Mouse (Mus musculus): ENCODE measurements around the gene Cfl2. TPM values are rescaled to one million over a fixed set of nuclear protein-coding genes. Genes with fewer than 3 reads are reported as not detected.

Gene Cfl2
- polyA plus RNA-seq, 1 experiment from 2014 or later: 122 TPM

DNA sequence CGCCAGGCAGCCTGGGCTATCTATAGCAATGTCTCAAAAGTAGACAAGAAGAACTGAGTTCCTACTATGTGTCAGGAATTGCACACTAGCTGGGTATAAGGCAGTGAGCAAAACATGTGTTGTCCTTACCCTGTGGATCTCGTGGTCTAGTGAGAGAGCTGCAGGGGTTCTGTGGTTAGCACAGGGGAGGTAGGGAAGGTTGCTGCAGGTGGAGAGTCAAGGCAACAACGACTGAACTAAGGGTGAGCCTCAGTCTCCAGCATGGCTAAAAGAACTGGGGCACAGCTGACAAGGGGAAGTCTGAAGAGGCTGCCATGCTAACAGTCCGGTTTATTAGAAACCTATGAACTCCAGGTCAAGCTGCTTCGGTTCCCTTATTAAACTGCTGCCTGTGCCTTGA, 16.5 kb upstream of the Cfl2 start:
- Histone ChIP-seq H3K4me1 (ENCODE audit: insufficient read depth, low read depth, low read length) (no peaks in the 10 kb centered on the region), H3K27ac (ENCODE audit: low read length) (no peak overlapping the region), H3K4me3 (ENCODE audit: low read depth, low read length) (no peak overlapping the region), H3K9ac (replicated peaks; ENCODE audit: low read depth) (no peak overlapping the region), H3K36me3 (ENCODE audit: insufficient read depth, low read length) (no peaks in the 10 kb centered on the region), H3K4me2 (replicated peaks; ENCODE audit: low read depth, low read length) (no peak overlapping the region), H3K9me3 (ENCODE audit: low read length) (no peaks in the 10 kb centered on the region), H3K27me3 (replicated peaks; ENCODE audit: insufficient read depth, low read length) (no peaks in the 10 kb centered on the region)
- TF ChIP-seq CTCF (IDR thresholded peaks at IDR 0.05) (no peak), EP300 (IDR thresholded peaks at IDR 0.05) (no peak)
- DNase-seq (ENCODE audit: low spot score) (no peak), ATAC-seq (no peak)
- 72% methylated on average over 5 of the region's 5 CpGs for whole genome bisulfite sequencing

DNA sequence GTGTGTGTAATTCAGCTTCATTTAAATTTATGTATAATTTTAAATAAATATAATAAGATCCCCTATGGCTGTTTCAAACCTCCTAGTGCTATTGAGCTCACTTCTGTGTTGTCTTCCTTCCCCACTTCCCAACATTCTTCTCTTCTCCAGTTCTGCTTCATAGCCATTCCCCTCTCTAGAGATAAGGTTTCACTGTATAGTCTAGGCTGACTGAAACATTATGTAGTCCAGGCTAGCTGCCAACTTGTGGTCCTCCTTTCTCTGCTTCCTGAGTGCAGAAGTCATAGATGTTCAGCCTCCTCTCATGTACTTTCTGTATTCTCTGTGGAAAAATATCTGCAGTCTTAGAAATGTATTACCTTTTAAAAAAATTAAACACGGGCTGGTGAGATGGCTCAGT, 15.2 kb upstream of the Cfl2 start:
- H3K27me3 ChIP-seq (replicated peaks; ENCODE audit: insufficient read depth, low read length): no peaks in the 10 kb centered on the region
- ATAC-seq: no peak
- H3K36me3 ChIP-seq (ENCODE audit: insufficient read depth, low read length): no peaks in the 10 kb centered on the region
- no peak overlapping the region for H3K27ac ChIP-seq (ENCODE audit: low read length)
- 91% methylated on average over 1 of the region's 1 CpGs for WGBS
- no peaks in the 10 kb centered on the region for H3K9me3 ChIP-seq (ENCODE audit: low read length)
- no peak overlapping the region for H3K4me2 ChIP-seq (replicated peaks; ENCODE audit: low read depth, low read length)
- no peaks in the 10 kb centered on the region for H3K4me1 ChIP-seq (ENCODE audit: insufficient read depth, low read depth, low read length)
- no peak overlapping the region for H3K4me3 ChIP-seq (ENCODE audit: low read depth, low read length)
- no peak overlapping the region for H3K9ac ChIP-seq (replicated peaks; ENCODE audit: low read depth)
- TF ChIP-seq CTCF (IDR thresholded peaks at IDR 0.05): no peak
- TF ChIP-seq EP300 (IDR thresholded peaks at IDR 0.05): no peak
- no peak for DNase-seq (ENCODE audit: low spot score)

DNA sequence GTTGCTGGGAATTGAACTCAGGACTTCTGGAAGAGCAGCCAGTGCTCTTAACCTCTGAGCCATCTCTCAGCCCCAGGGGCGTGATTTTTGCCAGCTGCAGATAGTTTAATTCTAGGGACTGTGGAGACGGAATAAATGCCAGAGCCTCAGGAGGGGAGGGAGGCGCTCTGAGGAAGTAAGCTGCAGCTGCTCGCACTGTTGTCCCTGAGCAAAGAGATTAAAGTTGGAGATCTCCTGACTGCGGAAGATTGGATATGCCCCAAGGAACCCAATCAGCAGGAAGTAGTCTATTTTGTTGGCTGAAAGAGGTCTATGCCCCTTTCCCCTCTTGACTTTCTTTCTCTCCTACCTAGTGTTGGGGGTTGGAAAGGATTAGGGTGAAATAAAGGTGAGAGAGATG, 14.2 kb upstream of the Cfl2 start:
- Histone ChIP-seq H3K4me3 (ENCODE audit: low read depth, low read length) (no peak overlapping the region), H3K27ac (ENCODE audit: low read length) (no peak overlapping the region), H3K4me2 (replicated peaks; ENCODE audit: low read depth, low read length) (no peak overlapping the region), H3K9ac (replicated peaks; ENCODE audit: low read depth) (no peak overlapping the region), H3K9me3 (ENCODE audit: low read length) (no peaks in the 10 kb centered on the region), H3K4me1 (ENCODE audit: insufficient read depth, low read depth, low read length) (no peaks in the 10 kb centered on the region), H3K27me3 (replicated peaks; ENCODE audit: insufficient read depth, low read length) (no peaks in the 10 kb centered on the region), H3K36me3 (ENCODE audit: insufficient read depth, low read length) (no peaks in the 10 kb centered on the region)
- DNase-seq (ENCODE audit: low spot score) (no peak), ATAC-seq (no peak)
- TF ChIP-seq EP300 (IDR thresholded peaks at IDR 0.05): no peak
- TF ChIP-seq CTCF (IDR thresholded peaks at IDR 0.05): no peak
- WGBS: 39% methylated on average over 5 of the region's 5 CpGs

DNA sequence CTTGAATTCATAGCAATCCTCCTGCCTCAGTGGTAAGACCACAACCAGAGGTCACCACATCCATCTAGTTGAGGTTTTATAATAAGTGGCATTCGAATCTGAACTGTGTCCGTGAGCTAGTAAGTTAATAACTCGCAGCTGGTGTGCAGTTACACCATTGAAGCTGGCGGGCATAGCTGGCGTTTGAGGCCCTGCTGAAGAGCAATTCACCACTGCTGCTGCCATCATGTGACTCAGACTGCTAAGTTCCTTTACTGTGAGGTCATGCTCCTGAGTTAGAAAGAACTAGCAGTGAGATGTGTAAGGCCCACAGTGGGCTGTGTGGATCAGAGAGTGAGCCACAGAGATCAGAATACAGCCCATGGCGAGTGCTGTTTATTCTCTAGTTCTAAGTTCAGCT, 12.0 kb upstream of the Cfl2 start:
- peak; percentile 88 for DNase-seq (ENCODE audit: low spot score)
- H3K4me1 ChIP-seq (ENCODE audit: insufficient read depth, low read depth, low read length): no peaks in the 10 kb centered on the region
- no peaks in the 10 kb centered on the region for H3K9me3 ChIP-seq (ENCODE audit: low read length)
- H3K27me3 ChIP-seq (replicated peaks; ENCODE audit: insufficient read depth, low read length): no peaks in the 10 kb centered on the region
- no peak overlapping the region for H3K4me3 ChIP-seq (ENCODE audit: low read depth, low read length)
- no peak overlapping the region for H3K4me2 ChIP-seq (replicated peaks; ENCODE audit: low read depth, low read length)
- WGBS: 42% methylated on average over 6 of the region's 6 CpGs
- ATAC-seq: peak; percentile 96
- H3K36me3 ChIP-seq (ENCODE audit: insufficient read depth, low read length): no peaks in the 10 kb centered on the region
- H3K9ac ChIP-seq (replicated peaks; ENCODE audit: low read depth): no peak overlapping the region
- TF ChIP-seq EP300 (IDR thresholded peaks at IDR 0.05) (no peak), CTCF (IDR thresholded peaks at IDR 0.05) (no peak)
- H3K27ac ChIP-seq (ENCODE audit: low read length): no peak overlapping the region

DNA sequence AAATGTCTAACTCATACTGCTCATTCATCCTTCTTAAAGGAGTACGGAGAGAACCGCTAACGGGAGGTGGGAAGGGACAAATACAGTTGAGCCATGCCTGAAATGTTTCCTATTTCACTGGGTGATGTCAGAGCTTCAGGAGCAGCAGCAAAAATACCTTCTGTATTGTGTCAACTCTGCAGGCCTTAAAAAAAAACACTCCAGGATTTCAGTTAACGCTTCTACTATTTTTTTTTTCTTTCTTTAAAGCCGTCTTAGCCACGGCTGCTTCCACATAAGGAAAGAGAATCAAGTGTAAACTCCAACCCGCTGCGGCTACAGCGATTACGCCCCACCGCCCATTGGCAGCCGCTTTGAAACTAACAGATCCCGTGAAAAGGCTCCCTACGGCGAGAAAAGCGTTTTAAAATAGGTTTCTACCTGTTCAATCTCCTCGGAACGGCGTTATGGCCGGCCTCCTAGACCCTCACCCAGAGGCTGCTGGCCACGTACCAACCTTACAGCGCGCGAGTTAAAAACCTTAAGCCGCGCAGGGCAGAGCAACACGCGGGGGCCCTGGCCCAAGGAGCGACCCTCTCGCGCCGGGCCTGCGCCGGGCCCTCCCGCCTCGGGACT, 579 bp downstream of the Cfl2 start:
- peak overlapping the region; percentile 99 for H3K27ac ChIP-seq (ENCODE audit: low read length)
- peak overlapping the region; percentile 100 for H3K9ac ChIP-seq (replicated peaks; ENCODE audit: low read depth)
- peak overlapping the region; percentile 98 for H3K4me3 ChIP-seq (ENCODE audit: low read depth, low read length)
- ATAC-seq (peak; percentile 53), DNase-seq (ENCODE audit: low spot score) (peak; percentile 93)
- peak overlapping the region; percentile 77 for H3K4me2 ChIP-seq (replicated peaks; ENCODE audit: low read depth, low read length)
- no peaks in the 10 kb centered on the region for H3K27me3 ChIP-seq (replicated peaks; ENCODE audit: insufficient read depth, low read length)
- no peaks in the 10 kb centered on the region for H3K9me3 ChIP-seq (ENCODE audit: low read length)
- TF ChIP-seq CTCF (IDR thresholded peaks at IDR 0.05): no peak
- peak; percentile 46; the same call in 1 of the 2 replicates for TF ChIP-seq EP300 (IDR thresholded peaks at IDR 0.05)
- peaks cover 6% of the 10 kb centered on the region; the same call in 1 of the 2 replicates for H3K4me1 ChIP-seq (ENCODE audit: insufficient read depth, low read depth, low read length)
- peaks cover 4% of the 10 kb centered on the region; the same call in 1 of the 2 replicates for H3K36me3 ChIP-seq (ENCODE audit: insufficient read depth, low read length)
- WGBS: 0% methylated on average over 33 of the region's 36 CpGs

DNA sequence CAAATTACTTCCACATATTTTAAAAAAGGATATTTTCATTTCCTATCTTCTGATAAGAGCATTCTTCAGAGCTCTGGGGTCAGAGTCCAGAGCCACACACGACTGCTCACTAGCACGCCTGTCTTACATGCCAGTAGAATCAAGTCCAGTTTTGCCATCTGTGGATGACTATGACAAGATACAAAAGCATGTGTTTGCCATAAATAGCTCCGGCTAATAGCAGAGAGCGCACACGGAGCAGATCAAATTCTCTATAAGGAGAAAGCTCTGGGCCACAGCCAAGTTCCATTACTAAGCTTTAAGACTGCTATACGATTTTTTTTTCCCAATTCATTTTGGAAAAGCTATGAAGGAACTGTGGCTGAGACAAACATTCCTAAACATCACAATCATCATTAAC, 3.1 kb downstream of the Cfl2 start:
- Histone ChIP-seq H3K27me3 (replicated peaks; ENCODE audit: insufficient read depth, low read length) (no peaks in the 10 kb centered on the region), H3K4me1 (ENCODE audit: insufficient read depth, low read depth, low read length) (peaks cover 6% of the 10 kb centered on the region; the same call in 1 of the 2 replicates), H3K27ac (ENCODE audit: low read length) (no peak overlapping the region), H3K9me3 (ENCODE audit: low read length) (no peaks in the 10 kb centered on the region), H3K4me2 (replicated peaks; ENCODE audit: low read depth, low read length) (no peak overlapping the region), H3K36me3 (ENCODE audit: insufficient read depth, low read length) (peaks cover 4% of the 10 kb centered on the region; the same call in 1 of the 2 replicates), H3K9ac (replicated peaks; ENCODE audit: low read depth) (no peak overlapping the region), H3K4me3 (ENCODE audit: low read depth, low read length) (no peak overlapping the region)
- ATAC-seq (no peak), DNase-seq (ENCODE audit: low spot score) (peak; percentile 40)
- no peak for TF ChIP-seq EP300 (IDR thresholded peaks at IDR 0.05)
- no peak for TF ChIP-seq CTCF (IDR thresholded peaks at IDR 0.05)
- WGBS: 45% methylated on average over 6 of the region's 6 CpGs
